Mouse (Mus musculus) layer of hippocampus, adult 9-11 months (tissue): ENCODE results near the gene Hinfp.
"Not testable (repeated sequence)": the region's sequence is repeated elsewhere in the genome, so short reads cannot be mapped to it uniquely, and the experiment has no call there.

Experiments
- DNase-seq: peaks from one replicate; pipeline ENCODE4 v3.0.0; 2022

The Hinfp gene

DNA sequence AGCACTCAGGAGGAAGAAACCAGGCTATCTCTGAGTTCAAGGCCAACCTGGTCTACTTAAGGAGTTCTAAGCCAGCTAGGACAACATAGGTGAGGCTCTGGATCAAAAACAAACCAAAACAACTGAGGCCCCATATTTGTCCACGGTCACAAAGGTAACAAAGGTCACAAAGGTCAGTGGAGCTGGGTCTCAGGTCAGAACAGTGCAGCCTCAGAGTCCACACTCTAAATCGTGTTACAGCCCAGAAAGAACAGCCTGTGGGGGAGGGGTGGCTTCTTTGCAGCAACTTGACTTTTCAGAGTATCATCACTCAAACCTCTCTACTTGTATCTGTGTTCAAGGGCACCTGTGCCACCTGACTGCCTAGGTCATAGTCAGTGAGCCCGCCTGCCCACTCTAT lies 4.3 kb upstream of the Hinfp start:
- DNase-seq: no peak

DNA sequence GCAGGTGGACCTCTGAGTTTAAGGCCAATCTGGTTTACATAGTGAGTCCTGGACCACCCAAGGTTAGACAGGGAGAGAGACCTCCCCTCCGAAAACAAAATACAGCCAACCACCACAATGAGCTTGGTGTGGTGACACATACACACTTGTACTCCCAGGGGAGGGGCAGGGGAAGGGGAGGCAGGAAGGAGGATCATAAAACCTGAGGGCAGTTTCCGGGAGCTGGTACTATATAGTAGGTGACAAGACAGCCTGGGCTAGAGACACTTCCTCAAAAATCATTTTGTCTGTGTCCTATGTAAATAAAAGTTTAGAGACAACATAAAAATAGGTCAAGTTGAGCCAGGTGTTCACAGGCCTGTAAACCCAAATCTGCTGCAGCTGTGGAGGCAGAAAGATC lies 1.8 kb upstream of the Hinfp start:
- no peak for DNase-seq

DNA sequence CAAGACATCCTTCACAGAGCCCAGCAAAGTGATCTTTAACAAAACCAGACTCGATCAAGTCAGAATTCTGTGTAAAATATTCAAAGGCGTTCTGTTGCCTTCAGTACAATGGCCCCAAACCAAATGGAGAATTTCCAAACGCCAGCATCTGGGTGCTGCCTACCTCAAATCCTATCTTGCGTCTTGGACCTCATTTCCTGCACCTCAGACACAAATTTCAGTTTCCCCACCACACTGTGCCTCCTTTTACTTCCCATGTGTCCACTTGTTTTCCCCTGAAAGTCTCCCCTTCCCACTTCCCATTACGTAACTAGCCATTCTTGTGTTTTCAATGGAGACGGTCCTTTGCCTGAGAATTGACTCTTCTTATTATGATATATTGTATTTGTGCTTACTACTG lies 1.1 kb upstream of the Hinfp start:
- DNase-seq: no peak

DNA sequence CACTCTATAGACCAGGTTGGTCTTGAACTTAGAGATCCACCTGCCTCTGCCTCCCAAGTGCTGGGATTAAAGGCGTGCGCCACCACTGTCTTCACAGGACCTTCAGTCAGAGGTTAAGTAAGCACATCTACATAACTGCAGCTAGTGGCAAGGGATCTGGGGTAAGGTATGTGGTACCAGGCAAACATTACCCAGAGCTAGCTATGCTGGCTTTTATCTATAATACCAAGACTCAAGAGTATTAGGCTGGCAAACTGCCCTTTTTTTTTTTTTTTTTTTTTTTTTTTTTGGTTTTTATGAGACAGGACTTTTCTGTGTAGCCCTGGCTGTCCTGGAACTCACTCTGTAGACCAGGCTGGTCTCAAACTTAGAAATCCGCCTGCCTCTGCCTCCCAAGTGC lies 5.5 kb downstream of the Hinfp start:
- not testable (repeated sequence) for DNase-seq

- no peak for DNase-seq
Observed at GRCm38 (mm10) chr9:44292490-44292889, 13.0 kb downstream of the Hinfp start.

DNA sequence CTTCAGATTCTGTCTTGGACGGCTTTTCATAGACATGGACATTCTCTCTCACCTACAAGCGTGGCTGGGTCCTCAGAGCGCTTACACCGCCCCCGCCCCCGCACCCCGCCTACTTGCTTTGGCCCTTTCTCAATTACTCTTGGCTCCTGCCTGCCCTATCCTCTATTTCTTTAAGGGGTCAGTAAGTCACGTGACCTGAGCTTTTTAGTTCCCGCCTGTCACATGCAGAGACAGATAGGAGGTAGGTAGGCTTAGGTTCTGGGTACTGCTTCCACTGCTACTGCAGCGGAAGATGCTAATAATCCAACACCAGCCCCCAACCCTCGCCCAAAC lies 16.5 kb downstream of the Hinfp start:
- no peak for DNase-seq

- peak; percentile 43 for DNase-seq
Observed at GRCm38 (mm10) chr9:44288076-44288958, 17.2 kb downstream of the Hinfp start, which contains the start of gene Abcg4. TSS of gene Abcg4 (minus strand) at chr9:44288615.

- DNase-seq: no peak
Observed at GRCm38 (mm10) chr9:44287401-44288075, 17.9 kb downstream of the Hinfp start.

- DNase-seq: no peak
Observed at GRCm38 (mm10) chr9:44287003-44287400, 18.5 kb downstream of the Hinfp start.

DNA sequence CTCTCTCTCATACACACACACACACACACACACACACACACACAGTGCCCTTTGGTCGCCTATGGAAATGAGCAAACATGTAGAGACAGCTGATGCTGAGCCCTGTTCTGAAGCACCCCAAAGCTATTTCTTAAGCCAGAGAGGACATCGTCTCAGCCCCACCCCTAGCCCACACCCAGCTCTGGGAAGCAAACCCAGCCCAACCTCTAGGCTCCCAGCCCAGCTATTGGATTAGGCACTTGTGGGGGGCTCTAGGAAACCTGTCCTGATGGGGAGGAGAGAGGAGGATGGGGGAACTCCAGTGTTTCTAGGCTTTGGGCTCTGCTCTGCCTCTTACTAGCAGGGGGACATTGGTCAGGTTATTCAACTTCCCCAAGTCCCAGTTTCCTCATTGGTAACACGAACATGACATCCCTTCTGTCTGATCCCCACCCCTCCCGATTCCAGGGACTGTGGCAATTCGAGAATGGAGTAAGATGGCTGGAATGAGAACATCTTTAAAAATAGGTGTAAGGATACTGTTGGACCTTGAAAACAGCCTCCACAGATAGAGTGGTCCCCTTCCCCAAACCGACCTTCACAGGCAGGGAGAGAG lies 19.1 kb downstream of the Hinfp start:
- DNase-seq: no peak

GRCm38 (mm10) chr9:44283183-44283582 lies 22.3 kb downstream of the Hinfp start:
- DNase-seq: peak; percentile 31

DNA sequence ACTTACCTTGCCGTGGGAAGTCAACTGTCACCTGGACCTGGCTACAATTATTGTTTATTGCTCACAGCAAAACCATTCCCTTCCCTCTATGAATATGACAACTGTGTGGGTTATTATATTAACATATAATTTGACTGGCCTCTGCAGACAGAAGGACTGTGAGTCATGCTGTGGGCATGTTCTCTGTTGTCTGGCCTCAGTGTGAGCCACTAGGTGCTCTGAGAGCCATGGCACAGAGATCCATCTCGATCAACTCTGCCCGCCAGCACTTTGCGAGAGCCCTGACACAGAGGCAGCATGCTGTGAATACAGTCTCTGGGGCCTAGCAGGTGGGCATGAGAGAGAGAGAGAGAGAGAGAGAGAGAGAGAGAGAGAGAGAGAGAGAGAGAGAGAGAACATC lies 35.5 kb downstream of the Hinfp start:
- DNase-seq: no peak

GRCm38 (mm10) chr9:44269077-44269476 lies 36.4 kb downstream of the Hinfp start:
- no peak for DNase-seq

- DNase-seq: no peak
Observed at GRCm38 (mm10) chr9:44268432-44268831, 37.0 kb downstream of the Hinfp start, which contains the start of gene Nlrx1. TSS of gene Nlrx1 (minus strand) at chr9:44268599.

DNA sequence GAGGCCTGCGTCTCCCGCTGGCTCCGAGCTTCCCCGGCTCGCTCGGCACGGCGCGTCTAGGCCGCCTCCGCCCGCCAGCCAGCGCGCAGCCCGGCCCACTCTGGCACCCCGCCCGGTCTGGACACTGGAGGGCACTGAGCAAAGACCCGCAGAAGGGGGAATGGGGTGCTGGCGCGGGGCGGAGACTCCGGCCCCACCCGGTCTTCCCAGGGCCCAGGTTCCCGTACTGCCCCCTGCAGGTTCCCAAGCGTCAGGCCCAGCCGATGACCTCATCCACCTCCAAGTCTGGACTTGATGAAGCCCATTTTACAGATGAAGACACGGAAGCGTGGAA lies 37.5 kb downstream of the Hinfp start:
- DNase-seq: peak; percentile 86

GRCm38 (mm10) chr9:44267319-44268026 lies 38.0 kb downstream of the Hinfp start:
- DNase-seq: no peak

GRCm38 (mm10) chr9:44266478-44267226 lies 38.8 kb downstream of the Hinfp start:
- DNase-seq: peak; percentile 51

DNA sequence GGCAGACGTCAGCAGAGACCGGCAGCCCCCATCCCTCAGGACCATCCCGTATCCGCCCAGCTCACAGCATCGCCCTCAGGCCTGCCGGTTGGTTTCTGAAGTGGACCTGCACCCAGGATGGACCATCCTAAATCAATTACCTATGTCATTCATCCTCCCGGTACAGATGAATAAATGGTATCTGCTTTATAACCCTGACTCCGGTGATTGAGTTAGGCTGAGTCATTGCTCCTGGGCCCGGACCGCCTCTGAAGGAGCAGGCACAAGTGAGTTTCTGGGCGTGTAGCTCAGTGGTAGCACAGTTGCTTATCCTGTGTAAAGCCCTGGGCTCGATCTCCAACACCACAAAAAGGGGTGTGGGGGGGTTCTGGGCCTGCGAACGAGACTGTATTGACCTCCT lies 44.1 kb downstream of the Hinfp start:
- DNase-seq: no peak

DNA sequence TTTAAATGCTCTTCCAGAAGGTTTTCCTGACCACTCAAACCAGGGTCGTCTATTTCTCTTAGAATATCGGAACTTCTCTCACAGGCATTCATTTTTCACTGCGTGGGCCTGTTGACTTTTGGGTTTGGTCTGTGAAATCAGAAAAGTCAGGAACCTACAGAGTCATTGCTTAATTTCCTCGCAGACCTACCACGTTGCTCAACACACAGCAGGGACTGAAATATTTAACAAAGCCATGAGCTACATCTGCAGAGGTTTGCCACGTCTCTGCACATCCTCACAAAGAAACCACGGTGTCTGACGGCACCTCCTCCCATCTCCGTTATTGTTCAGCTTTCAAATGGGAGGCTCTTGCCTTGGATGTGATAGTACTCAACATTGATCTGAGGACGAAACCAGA lies 46.5 kb downstream of the Hinfp start:
- no peak for DNase-seq

DNA sequence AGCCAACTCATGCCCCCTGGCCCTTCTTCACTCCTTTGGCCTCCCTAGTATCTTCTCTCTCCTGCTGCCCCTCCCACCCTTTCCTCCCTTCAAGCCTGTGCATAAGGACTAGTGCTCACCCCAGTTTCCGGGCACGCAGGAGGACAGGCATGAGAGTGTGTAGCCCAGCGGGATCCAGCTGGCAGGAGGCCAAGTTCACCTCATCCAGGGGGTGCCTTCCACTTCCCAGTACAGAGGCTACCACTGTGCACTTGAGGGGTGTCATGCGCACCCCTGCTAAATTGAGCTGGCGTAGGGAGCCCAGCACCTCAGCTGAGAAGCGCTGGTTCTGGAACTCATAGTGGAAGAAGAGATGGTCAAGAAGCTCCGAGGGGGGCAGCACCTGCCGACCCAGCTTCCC lies 49.3 kb downstream of the Hinfp start:
- DNase-seq: no peak

- DNase-seq: no peak
Observed at GRCm38 (mm10) chr9:44255136-44255521, 50.3 kb downstream of the Hinfp start.

DNA sequence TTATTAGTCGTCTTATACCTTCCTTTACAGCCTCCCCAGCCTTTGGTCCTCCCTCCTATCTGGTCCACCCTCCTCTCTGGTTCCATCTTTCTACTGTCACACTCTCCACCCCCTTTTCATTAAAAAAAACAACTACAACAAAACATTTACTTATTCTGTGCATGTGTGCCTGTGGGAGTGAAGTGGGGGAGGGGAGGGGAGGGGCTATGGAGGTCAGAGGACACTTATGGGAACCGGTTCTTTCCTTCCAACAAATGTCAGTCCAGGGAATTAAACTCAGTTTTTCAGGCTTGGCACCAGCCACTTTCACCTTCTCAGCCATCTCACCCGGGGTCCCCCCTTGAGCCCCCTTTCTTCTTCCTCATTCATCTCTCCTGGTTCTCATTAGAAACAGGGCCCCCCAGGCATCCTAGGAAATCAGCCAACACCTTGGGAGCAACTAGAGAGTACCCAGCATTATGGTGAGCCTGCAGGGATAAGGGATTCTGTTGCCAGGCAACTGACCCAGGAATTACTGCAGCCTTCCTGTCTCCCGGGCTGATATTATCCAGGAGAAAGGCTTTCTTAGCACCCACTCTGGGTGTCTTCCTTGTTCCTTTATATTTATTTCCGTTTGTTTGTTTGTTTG lies 50.8 kb downstream of the Hinfp start:
- DNase-seq: no peak
